Mouse (Mus musculus) myocyte (in vitro differentiated cells): Measurements from ENCODE around the gene Pdxk.

Experiments
- E2F4 ChIP-seq: IDR thresholded peaks from one replicate; pipeline ENCODE4 v1.6.1; 2011; ENCODE audit warnings: mild to moderate bottlenecking, control low read depth, moderate library complexity; ENCODE audit not compliant: insufficient read depth
- POLR2A ChIP-seq: IDR thresholded peaks from one replicate; pipeline ENCODE4 v1.6.1; 2011; ENCODE audit warnings: low read depth, mild to moderate bottlenecking, control low read depth, moderate library complexity; ENCODE audit not compliant: insufficient read length
- USF1 ChIP-seq: IDR thresholded peaks from one replicate; pipeline ENCODE4 v1.6.1; 2011; ENCODE audit warnings: low read depth, mild to moderate bottlenecking, control low read depth, moderate library complexity

- TF ChIP-seq POLR2A = no peak
- no peak for TF ChIP-seq E2F4
- TF ChIP-seq USF1 = no peak
Measured at GRCm38 (mm10) chr10:78462945-78463768, 1.6 kb downstream of the Pdxk start.
